Mouse (Mus musculus) spleen, adult 2 months (tissue): Measurements from ENCODE around the gene Rnaset2b. TPM values are rescaled to one million over a fixed set of nuclear protein-coding genes. Genes with fewer than 3 reads are reported as not detected.
"Not testable (repeated sequence)": the region's sequence is repeated elsewhere in the genome, so short reads cannot be mapped to it uniquely, and the experiment has no call there.

Source experiments
- DNase-seq, 2 experiments: peaks; one replicate each; pipeline versions ENCODE4 v3.0.0 to v3.0.0-alpha.2; 2012 to 2021; ENCODE audit warnings: low spot score in 2 of 2, low read depth in 1 of 2
- H3K27ac ChIP-seq: fragments of 200-500 bp; 2 replicates; pipeline ENCODE4 v1.5.1; 2012; ENCODE audit warnings: low read length, inconsistent platforms; ENCODE audit not compliant: insufficient read depth
- H3K27me3 ChIP-seq: fragments of 200-500 bp; 2 replicates; pipeline ENCODE4 v1.6.1; 2012; ENCODE audit warnings: mild to moderate bottlenecking, moderate library complexity, low read length, inconsistent platforms; ENCODE audit not compliant: control insufficient read depth, insufficient read depth
- H3K36me3 ChIP-seq: fragments of 200-500 bp; 2 replicates; pipeline ENCODE4 v1.6.1; 2012; ENCODE audit warnings: mild to moderate bottlenecking, low read length, inconsistent platforms; ENCODE audit not compliant: control insufficient read depth, insufficient read depth
- H3K4me1 ChIP-seq: fragments of 200-500 bp; 2 replicates; pipeline ENCODE4 v1.6.1; 2011; ENCODE audit warnings: inconsistent platforms; ENCODE audit not compliant: control insufficient read depth, insufficient read depth, insufficient read length
- H3K4me3 ChIP-seq: fragments of 200-500 bp; 2 replicates; pipeline ENCODE4 v1.5.1; 2011; ENCODE audit warnings: mild to moderate bottlenecking, inconsistent platforms; ENCODE audit not compliant: insufficient read depth, insufficient read length; ENCODE audit errors: extremely low read depth
- WGBS: fragments of 180-500 bp; shearing (Covaris S2); methylation state at CpG from one replicate; pipeline ENCODE4 v1.1.7; 2018; 5-methylcytosine and 5-hydroxymethylcytosine counted together
- polyA plus RNA-seq: library from polyadenylated mRNA; depleted of rRNA; stranded (reverse); fragments of >200 nt; gene quantifications from 2 replicates; pipeline ENCODE4 v1.2.3, GENCODE M21; 2012

Gene Rnaset2b
- polyA plus RNA-seq, 1 experiment = 105 TPM

- not testable (repeated sequence) for H3K4me3 ChIP-seq, H3K27ac ChIP-seq, DNase-seq, H3K4me1 ChIP-seq, H3K36me3 ChIP-seq, H3K27me3 ChIP-seq
- WGBS = 95% methylated on average over 5 of the region's 8 CpGs
Measured at GRCm38 (mm10) chr17:6980144-6980543, 9.7 kb downstream of the Rnaset2b start.

GRCm38 (mm10) chr17:6986118-6986517 lies 15.7 kb downstream of the Rnaset2b start:
- not testable (repeated sequence) for H3K4me1 ChIP-seq, H3K4me3 ChIP-seq, H3K27ac ChIP-seq, H3K27me3 ChIP-seq, DNase-seq, H3K36me3 ChIP-seq
- 90% methylated on average over 1 of the region's 1 CpGs for WGBS

GRCm38 (mm10) chr17:6995504-6995903 lies 25.1 kb downstream of the Rnaset2b start:
- not testable (repeated sequence) for H3K4me3 ChIP-seq, H3K27ac ChIP-seq, H3K36me3 ChIP-seq, H3K4me1 ChIP-seq, H3K27me3 ChIP-seq, DNase-seq
- no CpG with 5 or more reads among the region's 6 CpGs for WGBS

- H3K27me3 ChIP-seq, H3K27ac ChIP-seq, H3K4me3 ChIP-seq, H3K4me1 ChIP-seq, DNase-seq, H3K36me3 ChIP-seq: not testable (repeated sequence)
- 88% methylated on average over 8 of the region's 8 CpGs for WGBS
Measured at GRCm38 (mm10) chr17:6996826-6997225, 26.4 kb downstream of the Rnaset2b start.

GRCm38 (mm10) chr17:6997778-6998490 lies 27.5 kb downstream of the Rnaset2b start:
- not testable (repeated sequence) for H3K4me1 ChIP-seq, DNase-seq, H3K27me3 ChIP-seq, H3K36me3 ChIP-seq, H3K4me3 ChIP-seq, H3K27ac ChIP-seq
- WGBS = 80% methylated on average over 1 of the region's 7 CpGs

- WGBS = 91% methylated on average over 9 of the region's 12 CpGs
- H3K36me3 ChIP-seq, H3K27me3 ChIP-seq, H3K27ac ChIP-seq, DNase-seq, H3K4me1 ChIP-seq, H3K4me3 ChIP-seq: not testable (repeated sequence)
Measured at GRCm38 (mm10) chr17:7001790-7002585, 31.6 kb downstream of the Rnaset2b start.

GRCm38 (mm10) chr17:7003392-7003791 lies 33.0 kb downstream of the Rnaset2b start:
- not testable (repeated sequence) for H3K4me1 ChIP-seq, H3K27ac ChIP-seq, H3K27me3 ChIP-seq, H3K4me3 ChIP-seq, DNase-seq, H3K36me3 ChIP-seq
- WGBS = no CpG with 5 or more reads among the region's 3 CpGs

GRCm38 (mm10) chr17:7005646-7006045 lies 35.2 kb downstream of the Rnaset2b start:
- not testable (repeated sequence) for H3K4me3 ChIP-seq, H3K27me3 ChIP-seq, DNase-seq, H3K27ac ChIP-seq, H3K36me3 ChIP-seq, H3K4me1 ChIP-seq
- WGBS = 78% methylated on average over 3 of the region's 4 CpGs

- H3K4me3 ChIP-seq, H3K4me1 ChIP-seq, H3K27me3 ChIP-seq, H3K27ac ChIP-seq, H3K36me3 ChIP-seq, DNase-seq: not testable (repeated sequence)
Measured at GRCm38 (mm10) chr17:7008885-7009284, 38.5 kb downstream of the Rnaset2b start.

GRCm38 (mm10) chr17:7009440-7009839 lies 39.0 kb downstream of the Rnaset2b start:
- H3K36me3 ChIP-seq, H3K27me3 ChIP-seq, H3K27ac ChIP-seq, H3K4me3 ChIP-seq, DNase-seq, H3K4me1 ChIP-seq: not testable (repeated sequence)
- no CpG with 5 or more reads among the region's 7 CpGs for WGBS

GRCm38 (mm10) chr17:7009901-7010300 lies 39.5 kb downstream of the Rnaset2b start:
- H3K36me3 ChIP-seq, H3K4me3 ChIP-seq, H3K27me3 ChIP-seq, DNase-seq, H3K27ac ChIP-seq, H3K4me1 ChIP-seq: not testable (repeated sequence)
- 11% methylated on average over 5 of the region's 9 CpGs for WGBS
